Mouse (Mus musculus) large intestine, adult 2 months (tissue): ENCODE measurements around the gene Map1b. TPM values are rescaled to one million over a fixed set of nuclear protein-coding genes. Genes with fewer than 3 reads are reported as not detected.

Source experiments
- DNase-seq: peaks from one replicate; pipeline ENCODE4 v3.0.0-alpha.2; 2012; ENCODE audit warnings: low read depth, low spot score
- WGBS: fragments of 180-500 bp; shearing (Covaris S2); methylation state at CpG from one replicate; pipeline ENCODE4 v1.1.7; 2018; 5-methylcytosine and 5-hydroxymethylcytosine counted together
- polyA plus RNA-seq: library from polyadenylated mRNA; depleted of rRNA; stranded (reverse); fragments of >200 nt; gene quantifications from 2 replicates; pipeline ENCODE4 v1.2.3, GENCODE M21; 2012

The Map1b gene
- polyA plus RNA-seq, 1 experiment = 0.94 TPM

DNA sequence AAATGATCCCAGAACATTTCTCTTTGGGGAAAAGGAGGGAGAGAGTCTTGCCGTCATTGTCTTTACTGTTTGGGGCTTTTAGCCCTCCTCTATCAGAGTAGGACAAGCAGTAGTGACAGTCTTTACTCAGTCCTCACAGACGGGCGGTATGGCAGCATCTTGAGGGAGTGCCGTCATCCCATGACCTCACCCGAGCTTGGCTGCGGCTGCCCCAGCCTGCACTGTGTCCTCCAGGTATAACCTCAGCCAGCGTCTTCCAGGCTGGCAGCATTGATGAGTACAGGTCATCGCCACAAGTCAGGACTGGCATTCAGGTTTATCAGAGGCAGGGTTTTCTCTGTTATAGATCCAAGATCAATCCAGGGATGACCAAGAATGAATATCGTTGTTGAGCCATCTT, 99.7 kb downstream of the Map1b start:
- DNase-seq = no peak
- WGBS = 82% methylated on average over 9 of the region's 9 CpGs

DNA sequence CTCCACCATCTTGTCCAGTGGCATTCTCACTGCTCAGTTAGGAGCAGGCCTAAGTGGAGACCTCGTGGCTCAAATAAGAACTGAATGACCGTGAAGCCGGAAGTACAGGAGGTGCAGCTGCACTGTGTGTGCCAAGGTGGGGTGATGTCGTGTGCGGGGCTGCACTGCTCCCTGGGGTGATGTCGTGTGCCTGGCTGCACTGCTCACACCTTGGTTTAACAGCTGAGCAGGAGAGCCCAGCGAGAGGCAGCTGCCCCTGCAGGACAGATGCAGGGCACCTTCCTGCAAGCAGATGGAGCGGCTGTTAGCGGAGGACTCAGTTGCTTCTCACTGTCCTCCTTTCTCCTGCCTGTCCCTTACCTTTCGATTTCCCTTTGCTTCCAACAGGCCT, 102.0 kb downstream of the Map1b start:
- WGBS = 72% methylated on average over 10 of the region's 10 CpGs

DNA sequence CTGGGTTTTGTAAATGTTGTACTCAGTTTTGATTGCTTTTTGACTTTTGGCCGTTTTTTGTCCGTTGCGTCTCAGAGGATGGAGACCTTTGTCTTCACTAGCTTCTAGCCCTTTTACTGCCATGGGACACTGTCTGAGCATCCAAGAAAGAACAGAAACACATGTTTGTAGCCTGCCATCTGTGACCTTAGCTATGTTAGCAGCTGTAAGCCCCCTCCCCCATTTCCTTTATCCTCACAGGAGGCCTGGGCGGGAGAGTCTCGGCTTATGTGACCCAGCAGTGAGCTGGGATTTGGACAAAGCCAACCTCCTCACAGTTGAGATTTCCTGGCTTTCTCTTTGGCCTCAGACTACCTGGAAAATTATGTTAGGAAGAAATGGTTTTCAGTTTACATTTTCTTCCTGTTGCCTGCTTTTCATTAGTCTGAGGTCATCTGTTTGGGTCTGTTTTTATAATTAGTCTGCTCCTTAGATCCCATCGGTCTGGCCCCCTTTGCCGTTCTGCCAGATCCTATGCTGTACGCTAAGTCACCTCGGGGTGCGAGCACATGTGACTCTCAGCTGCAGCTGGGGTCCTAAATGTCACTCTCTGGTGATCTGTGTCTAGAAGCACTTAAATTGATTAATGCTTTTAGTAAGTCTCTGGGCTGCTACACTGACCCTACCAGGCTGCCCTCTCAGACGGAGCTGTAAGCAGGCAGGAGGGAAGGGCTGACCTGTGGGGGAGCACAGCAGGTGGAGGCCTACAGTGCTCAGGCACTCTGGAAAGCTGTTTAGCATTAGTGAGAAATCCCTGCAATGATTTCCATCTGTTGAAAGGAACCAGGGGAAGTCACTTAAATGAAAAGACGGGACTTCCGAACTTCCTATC, 102.6 kb downstream of the Map1b start:
- 81% methylated on average over 13 of the region's 13 CpGs for WGBS
- DNase-seq = no peak

More for the DNA sequence above, 102.0 kb downstream of the Map1b start:
- no peak for DNase-seq

DNA sequence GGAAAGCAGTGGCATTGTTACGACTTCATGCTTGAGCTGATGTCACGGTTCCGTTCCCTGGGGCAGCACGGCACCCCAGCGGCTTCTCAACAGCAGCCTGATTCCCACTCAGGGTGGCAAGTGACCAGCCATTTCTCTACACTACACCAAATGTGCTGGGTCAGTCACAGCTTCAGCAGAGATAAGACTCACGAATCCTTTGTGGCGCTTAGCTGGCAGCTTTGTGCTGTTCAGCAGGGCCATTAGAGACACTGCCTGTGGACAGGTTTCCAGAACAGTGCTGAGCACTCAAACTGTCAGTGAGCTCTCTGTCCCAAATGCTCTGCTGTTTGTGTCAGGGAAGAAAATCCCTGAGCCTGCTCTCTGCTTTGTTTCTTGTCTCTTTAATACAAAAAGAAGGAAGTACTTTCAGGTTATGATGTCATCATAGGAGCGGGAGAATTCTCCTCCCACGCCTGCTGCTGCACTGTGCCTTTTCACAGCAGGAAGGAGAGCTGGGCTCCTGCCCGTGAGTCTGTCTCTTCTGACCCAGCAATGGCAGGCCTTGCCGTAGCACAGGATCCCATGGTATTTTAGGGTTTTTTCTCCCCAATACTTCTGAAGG, 103.8 kb downstream of the Map1b start:
- no peak for DNase-seq
- 56% methylated on average over 11 of the region's 11 CpGs for WGBS

DNA sequence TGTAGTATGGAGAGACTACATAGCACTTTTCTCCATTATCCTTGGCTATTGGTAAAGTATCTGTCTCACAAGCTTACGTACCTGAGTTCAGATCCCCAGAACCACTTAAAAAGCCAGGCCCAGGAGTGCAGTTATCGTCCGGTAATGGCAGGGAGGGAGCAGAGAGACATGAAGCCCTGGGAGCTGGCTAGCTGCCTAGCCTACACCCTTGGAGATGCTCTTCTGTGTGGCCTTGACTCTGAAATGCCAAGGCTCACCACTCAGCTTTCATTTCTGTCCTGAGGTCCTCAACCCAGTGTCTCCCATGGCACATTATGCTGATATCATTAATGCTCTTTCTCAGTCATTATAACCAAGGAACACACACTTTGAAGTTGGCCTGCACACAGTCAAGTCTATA, 104.6 kb downstream of the Map1b start:
- DNase-seq = no peak
- WGBS = 94% methylated on average over 3 of the region's 3 CpGs

DNA sequence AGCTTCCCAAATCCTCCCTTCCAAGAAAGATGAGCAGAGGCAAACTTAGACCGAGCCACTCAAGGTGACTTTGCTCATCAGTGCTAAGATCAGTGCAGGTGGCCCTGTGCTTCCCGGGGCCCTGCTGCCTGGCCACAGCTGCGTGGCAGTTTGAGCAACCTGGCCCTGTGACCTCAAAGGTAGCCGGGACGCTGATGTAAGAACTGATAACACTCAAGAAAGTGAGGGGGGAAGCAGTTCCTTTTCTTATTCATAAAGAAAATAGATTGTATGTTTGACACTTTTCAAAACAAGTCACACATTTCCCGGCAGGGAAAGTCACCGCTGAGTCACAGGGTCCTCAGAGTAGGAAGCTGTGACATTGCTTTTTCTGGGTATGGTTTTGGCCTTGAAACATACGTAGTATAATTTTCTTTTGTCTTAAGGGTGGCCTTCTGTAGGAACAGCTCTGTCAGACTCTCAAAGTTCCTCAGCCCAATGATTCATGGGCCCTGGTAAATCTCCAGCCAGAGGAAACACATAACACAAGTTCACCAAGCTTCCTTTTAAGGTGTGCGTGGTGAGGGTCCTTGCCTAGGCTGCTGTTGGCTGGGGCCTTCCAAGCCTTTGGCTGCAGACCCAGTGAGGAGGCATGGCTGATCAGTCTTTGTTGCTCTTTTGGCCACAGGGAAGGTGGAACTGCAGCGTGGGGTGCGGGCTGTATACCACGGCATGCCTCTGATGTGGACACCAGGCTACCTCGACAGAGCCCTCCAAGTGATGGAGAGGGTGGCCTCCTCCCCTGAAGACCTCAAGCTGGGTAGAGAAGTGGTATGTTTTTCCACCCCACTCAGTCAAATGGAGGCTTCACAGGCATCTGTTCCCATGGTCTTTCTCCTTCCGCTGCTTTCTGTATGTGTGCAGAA, 105.5 kb downstream of the Map1b start:
- 79% methylated on average over 14 of the region's 14 CpGs for WGBS
- no peak for DNase-seq

DNA sequence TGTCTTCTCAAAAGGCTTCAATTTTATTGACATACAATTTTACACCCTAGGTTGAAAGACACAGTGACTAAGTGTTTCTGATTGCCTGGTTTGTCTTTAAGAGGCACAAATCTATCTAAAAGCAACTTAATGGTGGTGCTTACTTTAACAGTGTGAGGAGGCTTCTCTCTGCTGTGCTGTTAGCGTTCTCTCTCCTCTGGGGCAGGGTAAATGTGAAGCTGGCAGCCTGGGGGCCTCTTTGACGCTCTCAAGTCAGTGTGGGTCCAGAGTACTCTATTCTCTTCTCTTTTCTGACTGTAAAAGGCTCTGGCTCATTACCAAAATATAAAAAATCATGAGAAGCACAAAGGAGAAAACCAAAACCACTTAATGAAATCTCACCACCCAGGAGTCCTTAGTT, 107.1 kb downstream of the Map1b start:
- WGBS = 75% methylated on average over 2 of the region's 2 CpGs
- no peak for DNase-seq

DNA sequence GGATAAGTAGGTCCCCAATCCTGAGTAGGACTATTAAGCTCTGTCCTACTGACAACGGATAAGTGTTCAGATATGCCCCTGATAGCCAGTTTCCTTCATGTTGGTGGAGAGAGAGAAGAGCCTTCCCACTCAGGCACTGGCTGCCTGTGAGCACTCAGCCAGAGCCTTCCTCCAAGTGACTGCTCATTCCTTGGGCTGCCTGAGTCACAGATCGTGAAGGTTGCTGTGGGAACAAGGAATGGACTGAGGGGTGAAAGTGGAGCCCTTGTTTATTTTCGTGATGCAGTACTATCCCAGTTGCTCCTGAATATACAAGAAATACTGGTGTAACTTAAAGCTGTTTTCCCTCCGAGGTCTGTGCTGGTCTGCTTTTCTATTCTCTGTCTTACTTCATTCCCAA, 117.0 kb downstream of the Map1b start:
- WGBS = 78% methylated on average over 4 of the region's 4 CpGs
- no peak for DNase-seq

DNA sequence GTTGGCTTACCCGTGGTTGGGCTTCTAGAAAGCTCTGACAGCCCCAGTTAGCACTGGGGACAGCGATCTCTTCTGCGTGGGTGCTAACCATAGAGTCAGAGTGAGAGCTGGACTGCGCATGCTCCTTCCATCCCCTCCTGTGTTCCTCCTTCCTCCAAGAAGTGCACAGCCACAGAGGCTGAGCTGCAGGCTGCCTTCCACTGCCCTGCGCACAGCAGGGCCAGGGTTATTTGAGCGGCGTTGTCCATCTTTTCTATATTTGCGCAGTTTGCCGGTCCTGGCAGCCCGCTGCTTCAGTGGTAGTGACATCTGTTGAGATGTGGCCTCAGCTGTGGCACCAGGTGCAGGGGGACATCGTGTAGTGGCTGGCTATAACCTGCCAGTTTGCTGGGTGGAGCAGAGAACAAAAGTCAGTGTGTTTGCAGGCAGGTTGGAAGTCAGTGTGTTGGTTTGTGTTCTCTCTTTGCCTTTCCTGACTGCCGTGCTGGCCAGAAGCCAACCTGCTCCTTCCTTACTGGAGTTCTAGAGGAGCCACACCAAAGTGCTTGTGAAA, 118.1 kb downstream of the Map1b start:
- WGBS = 56% methylated on average over 12 of the region's 12 CpGs
- peak; percentile 24 for DNase-seq

DNA sequence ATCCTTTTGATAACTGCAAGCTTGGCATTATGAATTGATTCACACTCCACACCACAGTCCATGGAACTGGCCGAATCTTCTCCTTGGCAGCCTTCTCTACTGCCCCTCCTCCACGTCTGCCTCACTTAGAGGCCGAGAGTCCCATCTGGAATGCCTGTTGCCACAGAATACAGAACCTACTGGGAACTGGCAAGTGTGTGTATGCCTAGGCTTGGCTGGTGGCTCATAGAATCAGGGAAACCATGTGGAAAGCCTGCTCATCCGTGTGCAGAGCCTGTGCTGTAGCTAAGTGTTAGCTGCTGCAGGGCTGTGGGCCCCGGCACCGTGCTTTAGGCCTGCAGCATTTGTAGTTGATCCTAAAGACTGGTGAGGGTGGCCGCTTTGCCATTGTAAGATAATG, 119.1 kb downstream of the Map1b start:
- WGBS = 88% methylated on average over 7 of the region's 7 CpGs
- DNase-seq = no peak

DNA sequence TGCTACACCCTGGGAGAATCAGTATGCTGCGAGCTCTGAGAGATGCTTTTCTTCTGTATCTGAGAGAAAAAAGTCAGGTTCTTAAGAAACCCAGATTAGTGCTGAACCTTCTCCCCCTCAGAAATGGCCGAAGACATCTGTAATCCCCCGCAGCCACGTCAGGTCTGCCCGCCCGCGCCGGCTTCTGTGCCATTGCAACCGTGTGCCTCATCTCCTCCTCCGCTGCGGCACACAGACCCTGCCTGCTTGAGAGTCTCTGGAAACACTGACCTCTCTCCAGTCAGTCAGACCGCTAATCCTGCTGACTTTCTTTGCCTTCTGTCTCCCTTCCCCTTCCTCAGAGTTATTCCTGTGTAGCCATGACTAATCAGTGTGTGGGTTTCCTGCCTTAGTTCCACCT, 120.8 kb downstream of the Map1b start:
- DNase-seq = no peak
- 88% methylated on average over 12 of the region's 12 CpGs for WGBS

DNA sequence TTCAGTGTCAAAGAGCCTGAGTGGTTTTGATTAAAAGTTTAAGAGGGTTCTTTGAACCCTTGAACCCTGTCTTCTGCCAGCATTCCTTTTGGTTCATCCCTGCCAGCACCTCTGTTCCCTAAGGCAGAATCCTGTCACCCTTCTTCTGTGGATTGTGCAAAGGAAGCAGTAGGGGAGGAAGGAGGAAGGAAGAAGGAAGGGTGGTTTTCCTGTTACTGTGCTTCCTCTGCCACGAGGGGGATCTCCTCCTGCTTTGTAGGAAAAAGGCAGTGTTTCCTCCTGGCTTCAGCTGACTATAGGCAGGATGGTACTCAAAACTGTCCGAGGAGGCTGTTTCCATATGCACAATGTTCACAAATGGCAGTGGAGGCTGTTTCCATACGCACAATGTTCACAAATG, 121.6 kb downstream of the Map1b start:
- 76% methylated on average over 3 of the region's 3 CpGs for WGBS
- DNase-seq = no peak

DNA sequence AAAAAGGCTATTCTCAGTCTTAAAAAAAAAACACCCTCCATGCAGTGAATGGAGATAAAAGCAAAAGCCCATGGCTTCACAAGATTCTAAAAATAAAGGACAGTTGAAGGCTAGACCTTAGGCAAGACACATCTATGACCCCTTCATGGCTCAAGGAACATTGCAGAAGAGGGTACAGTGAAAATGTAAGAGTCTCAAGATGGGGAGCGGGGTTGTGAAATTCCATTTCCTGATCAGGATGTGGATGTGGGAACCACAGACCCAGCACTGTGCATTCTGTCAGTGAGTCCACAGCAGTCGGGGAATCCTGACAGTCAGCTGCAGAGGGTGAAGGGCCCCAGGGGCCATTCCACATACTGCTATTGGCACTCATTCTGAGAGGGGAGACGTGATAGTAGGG, 123.2 kb downstream of the Map1b start:
- no peak for DNase-seq
- WGBS = 88% methylated on average over 3 of the region's 3 CpGs

DNA sequence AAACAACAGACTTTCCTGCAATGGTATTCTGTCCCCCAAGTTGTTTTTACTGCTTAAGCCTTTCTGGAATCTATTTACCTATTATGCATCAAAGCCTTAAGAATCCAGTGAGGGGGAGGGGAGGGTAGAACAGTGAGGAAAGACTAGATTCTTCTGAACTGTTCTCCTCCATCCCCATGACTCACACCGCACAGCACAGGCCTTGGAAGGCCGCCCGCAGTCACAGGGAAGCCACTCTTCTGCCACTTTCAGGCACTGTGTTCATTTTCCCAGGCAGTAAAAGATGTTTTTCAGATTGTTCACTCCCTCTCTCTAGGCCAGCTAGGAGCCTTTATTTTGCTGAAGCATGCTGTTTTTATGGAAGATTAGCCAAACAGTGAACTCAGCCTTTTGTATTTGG, 124.9 kb downstream of the Map1b start:
- DNase-seq = no peak
- 65% methylated on average over 3 of the region's 3 CpGs for WGBS

DNA sequence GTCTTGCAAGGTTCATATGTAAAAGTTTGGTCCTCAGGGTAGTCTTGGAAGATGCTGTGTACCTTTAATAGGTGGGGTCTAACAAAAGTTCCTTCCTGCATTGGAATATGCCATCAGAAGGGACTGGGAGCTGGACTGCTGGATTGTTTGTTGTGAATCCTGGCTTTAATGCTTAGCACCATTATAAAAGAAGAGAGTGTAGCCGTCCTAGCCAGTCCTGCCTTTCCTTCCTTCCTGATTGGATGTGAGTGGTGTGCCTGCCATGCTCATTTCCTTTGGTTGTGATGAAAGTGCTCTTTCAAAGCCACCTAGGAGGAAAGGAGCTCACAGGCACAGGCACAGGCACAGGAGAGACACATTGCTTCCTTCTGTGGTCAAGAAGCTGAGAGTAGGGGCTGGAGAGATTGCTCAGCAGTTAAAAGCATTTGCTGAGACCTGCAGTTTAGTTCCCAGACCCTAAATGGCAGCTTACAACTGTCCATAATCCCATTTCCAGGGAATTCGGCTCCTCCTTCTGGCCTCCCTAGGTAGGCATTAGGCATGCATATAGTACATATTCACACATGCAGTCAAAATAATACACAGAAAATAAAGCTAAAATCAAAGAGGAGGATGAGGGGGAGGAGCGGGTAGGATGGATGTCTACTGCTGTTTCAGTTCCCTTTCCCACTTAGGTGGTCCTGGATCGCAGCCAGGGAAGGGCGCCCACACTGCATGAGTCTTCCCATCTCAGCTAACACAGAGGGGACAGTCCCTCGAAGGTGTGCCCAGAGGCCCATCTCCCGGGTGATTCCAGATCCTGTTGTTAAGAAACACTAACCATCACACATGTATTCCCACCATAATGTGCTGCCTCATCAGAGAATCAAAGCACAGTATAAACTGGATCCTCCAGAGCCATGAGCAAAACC, 128.2 kb downstream of the Map1b start:
- WGBS = 76% methylated on average over 7 of the region's 7 CpGs

DNA sequence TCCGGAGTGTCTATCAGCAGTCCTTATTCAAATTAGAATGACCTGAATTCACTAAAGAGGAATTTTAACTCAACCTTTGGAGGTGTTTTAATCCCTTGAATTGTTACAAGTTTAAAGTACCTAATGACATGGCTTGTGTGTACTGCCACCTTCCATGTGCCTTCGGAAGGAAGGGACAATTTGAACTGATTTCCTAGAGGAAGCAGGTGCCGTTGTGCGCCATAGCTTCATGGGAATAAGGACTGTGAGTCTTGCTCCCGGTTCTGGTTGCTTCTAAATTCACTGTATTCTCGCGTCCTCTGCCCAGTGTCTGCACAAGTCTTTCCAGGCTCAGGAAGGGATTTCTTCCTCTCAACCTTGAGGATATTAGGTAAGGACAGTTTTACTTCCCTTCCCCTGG, 130.0 kb downstream of the Map1b start:
- DNase-seq = no peak
- WGBS = 91% methylated on average over 7 of the region's 7 CpGs

More for the DNA sequence above, 128.2 kb downstream of the Map1b start:
- DNase-seq = no peak

DNA sequence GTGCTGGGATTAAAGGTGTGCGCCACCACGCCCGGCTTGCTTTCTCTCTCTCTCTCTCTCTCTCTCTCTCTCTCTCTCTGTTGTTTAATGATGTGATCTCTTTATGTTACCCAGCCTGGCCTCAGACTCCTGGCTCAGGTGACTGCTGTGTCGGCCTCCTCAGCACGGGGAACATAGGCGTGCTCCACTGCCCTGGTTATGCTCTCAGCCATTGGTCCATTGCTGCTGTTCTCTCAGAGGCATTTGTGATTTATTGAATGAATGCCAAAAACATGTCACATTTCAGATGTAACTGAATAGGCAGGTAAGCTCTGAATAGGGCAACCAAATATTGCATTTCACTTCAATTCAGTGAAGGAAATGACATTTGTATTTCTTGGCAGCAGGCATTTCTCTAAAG, 130.4 kb downstream of the Map1b start:
- 88% methylated on average over 6 of the region's 6 CpGs for WGBS

DNA sequence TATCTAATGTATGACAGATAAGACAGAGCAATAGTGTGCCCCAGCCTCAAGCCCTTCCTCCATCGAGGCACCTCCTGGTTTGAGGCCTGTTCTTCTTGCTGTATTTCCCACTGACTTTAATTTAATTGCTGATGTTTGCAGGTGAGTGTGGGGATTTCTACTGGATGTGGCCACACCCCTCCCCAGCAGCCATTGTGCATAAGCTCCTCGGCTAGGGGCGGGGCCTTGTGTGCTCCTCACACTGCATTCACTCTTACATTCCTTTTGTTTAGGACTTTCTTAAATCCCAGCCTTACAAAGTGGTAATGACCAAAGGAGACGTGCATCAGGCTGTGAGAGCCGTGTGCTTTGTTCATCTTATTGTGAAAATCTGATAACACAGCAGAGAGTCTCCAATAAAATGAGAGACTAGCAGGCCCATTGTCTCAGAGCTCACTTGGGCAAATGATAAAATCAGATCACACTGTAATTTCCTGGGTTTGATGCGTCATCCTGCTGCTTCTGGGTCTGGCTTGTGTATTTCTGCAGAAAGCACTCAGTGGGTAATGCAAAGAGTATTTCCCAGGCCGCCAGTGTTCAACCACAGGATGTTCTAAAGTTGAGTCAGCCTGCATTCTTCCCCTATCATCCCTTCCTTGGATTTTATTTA, 131.7 kb downstream of the Map1b start:
- no peak for DNase-seq
- 79% methylated on average over 7 of the region's 7 CpGs for WGBS

More for the DNA sequence above, 130.4 kb downstream of the Map1b start:
- no peak for DNase-seq

DNA sequence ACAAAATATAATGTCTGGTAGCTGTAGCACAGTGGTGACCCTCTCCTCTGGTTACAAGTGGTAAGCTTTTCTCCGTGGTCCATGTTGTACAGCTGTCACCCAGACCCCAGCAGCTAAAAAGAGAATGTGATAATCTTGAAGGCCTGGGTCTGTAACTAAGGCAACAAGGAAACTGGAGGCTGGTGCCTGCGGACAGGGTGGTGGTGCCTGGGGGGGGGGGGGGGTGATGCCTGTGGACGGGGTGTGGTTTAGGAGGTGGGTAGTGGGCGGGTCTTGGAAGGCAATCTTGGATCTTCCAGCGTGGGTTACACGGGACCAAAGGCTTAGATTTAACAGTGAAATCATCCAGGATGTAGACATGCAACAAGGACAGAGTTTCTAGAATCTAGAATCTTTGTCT, 134.0 kb downstream of the Map1b start:
- 54% methylated on average over 6 of the region's 6 CpGs for WGBS
- DNase-seq = no peak
